Mouse (Mus musculus): Measurements from ENCODE around the gene Olfr1012. TPM values are rescaled to one million over a fixed set of nuclear protein-coding genes. Genes with fewer than 3 reads are reported as not detected.

Olfr1012 gene
- 0.05 TPM in 1 of 2 replicates, not detected in the other for polyA plus RNA-seq (2015; fragmentation: Nextera tagmentation; extraction: Ambion mirVana)

GRCm38 (mm10) chr2:85762666-85763065 is at the start of gene Olfr1012:
Olfr1012 (minus strand) TSS chr2:85762766.

GRCm38 (mm10) chr2:85802444-85802843 is 39.9 kb upstream of the Olfr1012 start, which contains the start of gene Olfr1016:
Olfr1016 (minus strand) TSS chr2:85802544.

GRCm38 (mm10) chr2:85781717-85782116 is 19.2 kb upstream of the Olfr1012 start, which contains the start of gene Olfr1015:
Olfr1015 (plus strand) TSS chr2:85782017.

GRCm38 (mm10) chr2:85772413-85772812 is 9.8 kb upstream of the Olfr1012 start, which contains the start of gene Olfr1014:
Olfr1014 (plus strand) TSS chr2:85772713.

GRCm38 (mm10) chr2:85766798-85767197 is 4.2 kb upstream of the Olfr1012 start, which contains the start of gene Olfr1013:
Olfr1013 (plus strand) TSS chr2:85767098.

GRCm38 (mm10) chr2:85715119-85715518 is 47.4 kb downstream of the Olfr1012 start, which contains the start of gene Olfr1009:
Olfr1009 (plus strand) TSS chr2:85715419.

Other genes with a start within 250 kb of the Olfr1012 start
- gene 4833423E24Rik, start 243.7 kb downstream of the Olfr1012 start, polyA plus RNA-seq (2015; fragmentation: Nextera tagmentation; extraction: Ambion mirVana) = 0.19 and 0.83 TPM in 2 replicates
- gene Olfr996, start 183.6 kb downstream of the Olfr1012 start, polyA plus RNA-seq (2015; fragmentation: Nextera tagmentation; extraction: Ambion mirVana) = not detected in 2 replicates
- gene Olfr998, start 173.8 kb downstream of the Olfr1012 start, polyA plus RNA-seq (2015; fragmentation: Nextera tagmentation; extraction: Ambion mirVana) = 0.22 TPM in 1 of 2 replicates, not detected in the other
- not detected in 2 replicates for gene Olfr1000, start 150.9 kb downstream of the Olfr1012 start, polyA plus RNA-seq (2015; fragmentation: Nextera tagmentation; extraction: Ambion mirVana)
- not detected in 2 replicates for gene Olfr1002, start 112.1 kb downstream of the Olfr1012 start, polyA plus RNA-seq (2015; fragmentation: Nextera tagmentation; extraction: Ambion mirVana)
- not detected in 2 replicates for gene Olfr154, start 98.3 kb downstream of the Olfr1012 start, polyA plus RNA-seq (2015; fragmentation: Nextera tagmentation; extraction: Ambion mirVana)
- 0.11 TPM in 1 of 2 replicates, not detected in the other for gene Olfr1006, start 84.0 kb downstream of the Olfr1012 start, polyA plus RNA-seq (2015; fragmentation: Nextera tagmentation; extraction: Ambion mirVana)
- gene Olfr1008, start 73.3 kb downstream of the Olfr1012 start, polyA plus RNA-seq (2015; fragmentation: Nextera tagmentation; extraction: Ambion mirVana) = not detected in 2 replicates
- gene Olfr1009, start 47.3 kb downstream of the Olfr1012 start, polyA plus RNA-seq (2015; fragmentation: Nextera tagmentation; extraction: Ambion mirVana) = not detected in 2 replicates
- gene Olfr1013, start 4.3 kb upstream of the Olfr1012 start, polyA plus RNA-seq (2015; fragmentation: Nextera tagmentation; extraction: Ambion mirVana) = not detected in 2 replicates
- not detected in 2 replicates for gene Olfr1014, start 9.9 kb upstream of the Olfr1012 start, polyA plus RNA-seq (2015; fragmentation: Nextera tagmentation; extraction: Ambion mirVana)
- not detected in 2 replicates for gene Olfr1015, start 19.3 kb upstream of the Olfr1012 start, polyA plus RNA-seq (2015; fragmentation: Nextera tagmentation; extraction: Ambion mirVana)
- gene Olfr1016, start 39.8 kb upstream of the Olfr1012 start, polyA plus RNA-seq (2015; fragmentation: Nextera tagmentation; extraction: Ambion mirVana) = not detected in 2 replicates
- gene Olfr1018, start 55.7 kb upstream of the Olfr1012 start, polyA plus RNA-seq (2015; fragmentation: Nextera tagmentation; extraction: Ambion mirVana) = not detected in 2 replicates
- gene Olfr1019, start 82.7 kb upstream of the Olfr1012 start, polyA plus RNA-seq (2015; fragmentation: Nextera tagmentation; extraction: Ambion mirVana) = not detected in 2 replicates
- gene Olfr1020, start 84.3 kb upstream of the Olfr1012 start, polyA plus RNA-seq (2015; fragmentation: Nextera tagmentation; extraction: Ambion mirVana) = not detected in 2 replicates
- gene Olfr1022, start 105.8 kb upstream of the Olfr1012 start, polyA plus RNA-seq (2015; fragmentation: Nextera tagmentation; extraction: Ambion mirVana) = not detected in 2 replicates
- not detected in 2 replicates for gene Olfr1023, start 122.9 kb upstream of the Olfr1012 start, polyA plus RNA-seq (2015; fragmentation: Nextera tagmentation; extraction: Ambion mirVana)
- not detected in 2 replicates for gene Olfr1024, start 142.3 kb upstream of the Olfr1012 start, polyA plus RNA-seq (2015; fragmentation: Nextera tagmentation; extraction: Ambion mirVana)
- 0.13 TPM in 1 of 2 replicates, not detected in the other for gene Olfr1025-ps1, start 152.4 kb upstream of the Olfr1012 start, polyA plus RNA-seq (2015; fragmentation: Nextera tagmentation; extraction: Ambion mirVana)
- not detected in 2 replicates for gene Olfr1026, start 158.8 kb upstream of the Olfr1012 start, polyA plus RNA-seq (2015; fragmentation: Nextera tagmentation; extraction: Ambion mirVana)
- not detected in 2 replicates for gene Olfr1028, start 187.7 kb upstream of the Olfr1012 start, polyA plus RNA-seq (2015; fragmentation: Nextera tagmentation; extraction: Ambion mirVana)
- not detected in 2 replicates for gene Olfr1029, start 211.1 kb upstream of the Olfr1012 start, polyA plus RNA-seq (2015; fragmentation: Nextera tagmentation; extraction: Ambion mirVana)
- gene Olfr1030, start 216.5 kb upstream of the Olfr1012 start, polyA plus RNA-seq (2015; fragmentation: Nextera tagmentation; extraction: Ambion mirVana) = not detected in 2 replicates
- not detected in 2 replicates for gene Olfr1031, start 227.5 kb upstream of the Olfr1012 start, polyA plus RNA-seq (2015; fragmentation: Nextera tagmentation; extraction: Ambion mirVana)
- gene Olfr1032, start 242.8 kb upstream of the Olfr1012 start, polyA plus RNA-seq (2015; fragmentation: Nextera tagmentation; extraction: Ambion mirVana) = not detected in 2 replicates